Mouse (Mus musculus) liver, embryonic 13.5 days (tissue): Measurements from ENCODE around the gene Gpatch8. TPM values are rescaled to one million over a fixed set of nuclear protein-coding genes. Genes with fewer than 3 reads are reported as not detected.

ENCODE experiments used
- ATAC-seq: fragments of 200-750 bp; cut with Nextera tagmentation; 2 replicates; pipeline ENCODE4 v1.8.0; 2017; ENCODE audit warnings: low read depth, mild to moderate bottlenecking, moderate number of reproducible peaks, moderate library complexity
- DNase-seq: peaks from one replicate; pipeline ENCODE4 v3.0.0; 2022
- H3K27ac ChIP-seq: fragments of 300-500 bp; sonication (generic); 2 replicates; pipeline ENCODE4 v1.5.1; 2015; ENCODE audit warnings: moderate library complexity, mild to moderate bottlenecking, inconsistent platforms
- H3K27me3 ChIP-seq: fragments of 300-500 bp; sonication (generic); 2 replicates; pipeline ENCODE4 v1.6.1; 2015; ENCODE audit warnings: mild to moderate bottlenecking, inconsistent platforms
- H3K36me3 ChIP-seq: fragments of 300-500 bp; sonication (generic); 2 replicates; pipeline ENCODE4 v1.6.1; 2015; ENCODE audit warnings: mild to moderate bottlenecking, inconsistent platforms
- H3K4me1 ChIP-seq: fragments of 300-500 bp; sonication (generic); replicated peaks from 2 replicates; pipeline ENCODE4 v1.6.1; 2015; ENCODE audit warnings: inconsistent platforms
- H3K4me2 ChIP-seq: fragments of 300-500 bp; sonication (generic); 2 replicates; pipeline ENCODE4 v1.6.1; 2015; ENCODE audit warnings: inconsistent platforms, mild to moderate bottlenecking, moderate library complexity
- H3K4me3 ChIP-seq: fragments of 300-500 bp; sonication (generic); replicated peaks from 2 replicates; pipeline ENCODE4 v1.5.1; 2015; ENCODE audit warnings: mild to moderate bottlenecking, inconsistent platforms
- H3K9ac ChIP-seq: fragments of 300-500 bp; sonication (generic); 2 replicates; pipeline ENCODE4 v1.6.1; 2015; ENCODE audit warnings: mild to moderate bottlenecking, inconsistent platforms
- H3K9me3 ChIP-seq: fragments of 300-500 bp; sonication (generic); replicated peaks from 2 replicates; pipeline ENCODE4 v1.6.1; 2016; ENCODE audit warnings: inconsistent platforms
- WGBS: fragments of 180-500 bp; shearing (Covaris S2); methylation state at CpG from one replicate; pipeline ENCODE4 v1.1.7; 2015; ENCODE audit not compliant: insufficient replicate concordance; 5-methylcytosine and 5-hydroxymethylcytosine counted together
- polyA plus RNA-seq: library from polyadenylated mRNA; unstranded; fragments of >200 nt; fragmentation: Nextera tagmentation; extraction: Ambion mirVana; gene quantifications from 2 replicates; pipeline ENCODE4 v1.2.1, GENCODE M21; 2015

Gene Gpatch8
- polyA plus RNA-seq, 1 experiment from 2014 or later = 18.0 TPM

GRCm38 (mm10) chr11:102431728-102432114 lies 124.5 kb downstream of the Gpatch8 start:
- H3K36me3 ChIP-seq = peaks cover 10% of the 10 kb centered on the region; the same call in 1 of the 2 replicates
- H3K4me3 ChIP-seq = peak overlapping the region; percentile 14
- DNase-seq = no peak
- H3K4me2 ChIP-seq = peak overlapping the region; percentile 46
- no peak for ATAC-seq
- peak overlapping the region; percentile 47; the same call in 1 of the 2 replicates for H3K9ac ChIP-seq
- no peaks in the 10 kb centered on the region for H3K9me3 ChIP-seq
- no peak overlapping the region; the same call in 1 of the 2 replicates for H3K27ac ChIP-seq
- 67% methylated on average over 3 of the region's 3 CpGs for WGBS
- peaks cover 38% of the 10 kb centered on the region for H3K4me1 ChIP-seq
- peaks cover 31% of the 10 kb centered on the region for H3K27me3 ChIP-seq

DNA sequence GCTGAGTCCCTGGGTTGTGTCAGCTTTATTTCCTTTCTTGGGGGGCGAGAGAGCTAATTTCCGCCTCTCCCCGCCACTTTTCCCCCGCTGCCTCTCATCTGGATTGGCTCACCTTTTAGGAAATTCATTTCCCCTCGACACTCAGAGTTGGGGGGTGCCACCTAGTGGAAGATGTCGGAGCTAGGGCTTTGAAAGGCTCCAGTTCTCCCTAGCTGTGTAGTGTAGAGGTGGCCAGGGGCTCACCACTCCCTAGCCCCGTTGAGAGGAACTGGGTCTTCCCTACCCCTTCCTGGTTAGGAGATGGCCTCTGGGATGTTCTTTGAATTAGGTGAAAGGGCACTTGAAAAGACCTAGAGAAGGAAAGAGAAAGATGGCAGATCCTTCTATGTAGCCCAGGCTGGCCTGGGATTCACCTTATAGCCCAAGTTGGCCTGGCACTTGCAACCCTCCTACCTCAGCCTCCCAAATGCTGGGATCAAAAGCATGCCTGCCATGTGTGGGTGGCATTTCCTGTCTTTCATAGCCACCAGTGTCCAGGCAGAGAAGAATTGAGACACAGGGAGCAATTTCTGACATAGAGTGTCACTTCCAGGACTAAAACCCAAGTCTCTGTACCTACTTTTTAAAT lies 125.1 kb downstream of the Gpatch8 start:
- Histone ChIP-seq H3K9me3 (no peaks in the 10 kb centered on the region), H3K36me3 (peaks cover 9% of the 10 kb centered on the region; the same call in 1 of the 2 replicates), H3K4me2 (peak overlapping the region; percentile 94), H3K27me3 (peaks cover 27% of the 10 kb centered on the region), H3K27ac (peak overlapping the region; percentile 83), H3K9ac (peak overlapping the region; percentile 80), H3K4me3 (peak overlapping the region; percentile 67), H3K4me1 (peaks cover 38% of the 10 kb centered on the region)
- ATAC-seq (peak; percentile 28; the same call in 1 of the 2 replicates), DNase-seq (peak; percentile 75)
- 0% methylated on average over 7 of the region's 7 CpGs for WGBS

- Histone ChIP-seq H3K36me3 (peaks cover 5% of the 10 kb centered on the region; the same call in 1 of the 2 replicates), H3K27me3 (0 out of 2 replicates have a peak, but pooled peaks cover 19% of the 10 kb centered on the region), H3K4me2 (peak within 1 kb of the TSS; percentile 94), H3K9ac (peak within 1 kb of the TSS; percentile 80), H3K27ac (peak within 1 kb of the TSS; percentile 83), H3K4me3 (peak within 1 kb of the TSS; percentile 67), H3K9me3 (no peaks in the 10 kb centered on the region), H3K4me1 (peaks cover 38% of the 10 kb centered on the region)
- DNase-seq (peak; percentile 82), ATAC-seq (peak; percentile 87)
- WGBS = 2% methylated on average over 29 of the region's 29 CpGs
Observed at GRCm38 (mm10) chr11:102430121-102431017, 125.8 kb downstream of the Gpatch8 start, which contains the start of gene Grn. Gene Grn (plus strand): TSS chr11:102430315.

DNA sequence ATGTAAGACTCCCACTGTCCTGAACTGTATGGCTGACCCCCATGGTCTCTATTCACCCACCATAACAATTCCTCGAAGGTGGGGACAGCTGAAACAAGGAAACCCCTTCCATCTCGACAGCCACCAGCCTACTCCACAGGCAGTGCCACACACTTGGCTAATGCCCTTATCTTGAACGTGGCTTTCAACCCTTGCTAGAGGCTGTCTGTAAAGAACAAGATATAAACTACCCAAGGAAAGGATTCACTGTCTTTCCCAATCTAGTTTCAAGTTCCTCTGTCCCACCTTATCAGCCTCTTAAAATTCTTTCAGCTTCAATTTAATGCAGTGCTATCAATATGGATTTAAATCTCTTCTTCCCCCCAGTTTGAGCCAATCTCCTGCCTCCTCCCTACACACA lies 126.6 kb downstream of the Gpatch8 start:
- DNase-seq (no peak), ATAC-seq (no peak)
- WGBS = 17% methylated on average over 3 of the region's 3 CpGs
- peak overlapping the region; percentile 94 for H3K4me2 ChIP-seq
- H3K4me1 ChIP-seq = peaks cover 38% of the 10 kb centered on the region
- no peaks in the 10 kb centered on the region for H3K9me3 ChIP-seq
- 0 out of 2 replicates have a peak overlapping the region, but pooled peaks have one; percentile 11 for H3K27ac ChIP-seq
- H3K27me3 ChIP-seq = 0 out of 2 replicates have a peak, but pooled peaks cover 13% of the 10 kb centered on the region
- peak overlapping the region; percentile 80 for H3K9ac ChIP-seq
- peak overlapping the region; percentile 67 for H3K4me3 ChIP-seq
- 0 out of 2 replicates have a peak, but pooled peaks cover under 1% of the 10 kb centered on the region for H3K36me3 ChIP-seq

- Histone ChIP-seq H3K4me3 (peak overlapping the region; percentile 67), H3K9me3 (no peaks in the 10 kb centered on the region), H3K27ac (0 out of 2 replicates have a peak overlapping the region, but pooled peaks have one; percentile 11), H3K9ac (peak overlapping the region; percentile 80), H3K27me3 (peaks cover 17% of the 10 kb centered on the region; the same call in 1 of the 2 replicates), H3K36me3 (no peaks in the 10 kb centered on the region), H3K4me1 (peaks cover 38% of the 10 kb centered on the region), H3K4me2 (peak overlapping the region; percentile 94)
- DNase-seq (no peak), ATAC-seq (no peak)
- WGBS = 28% methylated on average over 8 of the region's 8 CpGs
Observed at GRCm38 (mm10) chr11:102428981-102429540, 127.1 kb downstream of the Gpatch8 start.

Other genes with a start within 250 kb of the Gpatch8 start
- gene Ubtf, start 236.7 kb downstream of the Gpatch8 start, polyA plus RNA-seq = 70.0 and 81.5 TPM in 2 replicates
- 734 and 914 TPM in 2 replicates for gene Slc4a1, start 190.2 kb downstream of the Gpatch8 start, polyA plus RNA-seq
- 1.5 and 1.7 TPM in 2 replicates for gene Rundc3a, start 163.0 kb downstream of the Gpatch8 start, polyA plus RNA-seq
- gene Slc25a39, start 148.4 kb downstream of the Gpatch8 start, polyA plus RNA-seq = 388 and 390 TPM in 2 replicates
- gene Grn, start 126.1 kb downstream of the Gpatch8 start, polyA plus RNA-seq = 59.5 and 63.3 TPM in 2 replicates
- 0.25 and 0.41 TPM in 2 replicates for gene Fam171a2, start 108.7 kb downstream of the Gpatch8 start, polyA plus RNA-seq
- gene Itga2b, start 86.3 kb downstream of the Gpatch8 start, polyA plus RNA-seq = 41.8 and 45.1 TPM in 2 replicates
- gene Gm11627, start 23.1 kb upstream of the Gpatch8 start, polyA plus RNA-seq = 0.68 and 0.94 TPM in 2 replicates
- 0.99 and 1.1 TPM in 2 replicates for gene Fzd2, start 48.0 kb upstream of the Gpatch8 start, polyA plus RNA-seq
- gene Meioc, start 107.3 kb upstream of the Gpatch8 start, polyA plus RNA-seq = 0.12 TPM in 1 of 2 replicates, not detected in the other
- gene Ccdc43, start 141.4 kb upstream of the Gpatch8 start, polyA plus RNA-seq = 20.6 and 25.5 TPM in 2 replicates
- 0.28 and 0.43 TPM in 2 replicates for gene Adam11, start 205.0 kb upstream of the Gpatch8 start, polyA plus RNA-seq